Mouse (Mus musculus): ENCODE data around the gene Tet3. TPM values are rescaled to one million over a fixed set of nuclear protein-coding genes. Genes with fewer than 3 reads are reported as not detected.

Tet3 gene
- total RNA-seq (2021): 10 to 100 TPM; 86.4 to 87.3 TPM

DNA sequence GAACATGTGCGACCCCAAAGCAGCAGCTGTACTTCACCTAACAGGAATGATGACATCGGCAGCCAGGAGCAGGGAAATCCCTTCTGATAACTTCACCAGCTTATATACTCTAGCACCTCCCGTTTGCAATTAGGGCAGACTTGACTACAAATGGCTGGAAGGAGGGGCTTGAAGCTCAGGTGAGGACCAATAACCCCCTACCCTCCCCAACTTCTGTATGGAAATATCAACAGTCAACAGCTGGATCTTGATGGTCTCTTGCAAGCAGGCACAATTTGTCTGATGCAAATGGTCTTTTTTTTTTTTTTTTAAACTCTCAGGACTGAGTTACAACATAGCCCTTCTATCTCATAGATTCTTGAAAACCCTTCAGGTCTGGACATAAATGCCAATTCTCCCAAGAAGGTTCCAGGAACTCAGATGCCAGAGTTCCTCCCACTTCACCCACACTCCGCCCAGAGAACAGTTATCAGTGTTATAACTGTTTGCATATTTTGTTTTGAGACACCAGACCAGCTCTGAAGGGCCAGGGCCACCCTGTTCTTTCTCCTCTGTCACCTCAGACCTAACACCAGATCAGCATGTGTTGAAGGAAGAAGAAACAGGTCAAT is at the start of gene Tet3:
TSS of gene Tet3 (minus strand) at position 51 of the 611 bp plus-strand sequence.
- DNase-seq (ENCODE audit: low spot score in 2 of 2): no peak
- intact Hi-C loops (cut with DNase I): loop anchor here (5.0 kb wide), 1 partner anchor 48 kb away; the partner anchor contains the start of gene Dguok

GRCm38 (mm10) chr6:83507168-83507546 is 48.3 kb upstream of the Tet3 start:
- intact Hi-C loops (cut with DNase I): loop anchor here (2.0 to 5.0 kb wide), 3 partner anchors 50 to 158 kb away; partner anchors contain the start of genes Bola3, Stambp and Tet3

DNA sequence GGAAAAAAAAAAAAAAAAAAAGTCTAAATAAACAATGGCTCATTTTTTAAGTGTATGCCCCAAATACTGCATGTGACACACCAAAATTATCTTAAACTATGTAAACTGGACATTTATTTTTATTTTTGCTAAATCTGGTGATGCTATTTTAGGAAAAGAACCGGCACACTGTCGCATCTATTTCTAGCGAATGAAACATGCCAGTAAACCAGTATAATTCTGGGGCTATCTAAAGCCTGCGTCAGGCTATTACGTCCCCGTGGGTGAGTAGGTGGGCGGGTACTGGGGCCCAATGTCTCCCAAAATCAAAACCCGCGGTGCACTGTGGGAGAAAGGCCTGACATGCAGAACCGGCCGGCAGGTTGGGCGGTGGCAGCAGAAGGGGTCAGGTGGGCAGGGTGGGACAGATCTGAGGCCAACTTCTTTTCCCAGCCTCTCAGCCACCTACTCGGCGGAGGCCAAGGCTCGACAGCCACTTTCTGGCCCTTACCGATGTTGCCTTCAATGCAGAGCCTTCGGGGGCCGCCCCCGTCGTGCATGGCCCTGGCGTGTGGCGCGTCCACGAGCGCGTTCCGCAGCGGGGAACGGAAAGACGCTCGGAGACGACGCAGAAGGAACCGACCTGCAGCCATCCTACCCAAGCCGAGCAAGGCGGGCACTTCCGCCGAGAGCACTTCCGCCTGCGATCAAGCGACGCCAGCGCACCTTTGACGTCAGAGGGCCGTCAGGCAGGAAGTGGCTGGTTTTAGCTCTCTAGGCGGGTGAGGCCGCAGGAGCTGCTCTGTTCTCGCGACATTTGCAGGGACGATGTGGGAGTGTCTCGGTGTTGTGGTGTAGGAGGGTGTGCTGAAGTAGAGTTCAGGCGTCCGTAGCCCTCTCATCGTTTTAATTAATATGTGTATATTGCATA is 47.6 kb upstream of the Tet3 start, which contains the start of gene Dguok:
TSS of gene Dguok (minus strand) at position 712 of the 910 bp plus-strand sequence.
- intact Hi-C loops (cut with DNase I): loop anchor here (1.0 to 5.0 kb wide), 5 partner anchors 35 to 158 kb away; partner anchors contain the start of genes Bola3, Stambp and Tet3
- DNase-seq (ENCODE audit: low spot score in 2 of 2): peak; percentile 98 to 99

More at GRCm38 (mm10) chr6:83507168-83507546, 48.3 kb upstream of the Tet3 start:
- no peak for DNase-seq (ENCODE audit: low spot score in 2 of 2)

DNA sequence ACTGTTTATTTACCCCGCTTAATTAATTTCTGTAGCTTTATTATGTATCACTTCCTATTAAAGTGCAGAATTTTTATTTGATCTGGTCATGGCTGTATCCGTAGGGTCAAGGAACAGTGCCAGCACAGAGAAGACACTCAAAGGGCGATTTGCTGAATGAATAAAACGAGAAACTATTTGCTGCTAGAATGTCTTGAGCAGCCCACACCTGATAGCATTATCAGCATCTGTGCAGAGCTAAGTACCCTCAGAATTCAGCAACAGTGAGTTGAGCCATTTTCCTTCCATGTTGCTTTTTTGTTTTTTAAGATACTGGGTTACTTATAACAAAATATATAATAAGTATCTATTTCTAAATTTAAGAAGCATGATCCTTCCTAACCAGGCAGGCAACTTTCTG is 46.7 kb upstream of the Tet3 start:
- intact Hi-C loops (cut with DNase I): loop anchor here (5.0 kb wide), 2 partner anchors 48 to 67 kb away; partner anchors contain the start of genes Stambp and Tet3
- no peak for DNase-seq (ENCODE audit: low spot score in 2 of 2)

- DNase-seq (ENCODE audit: low spot score in 2 of 2): peak in 1 of 2 experiments; percentile 60
- intact Hi-C loops (cut with DNase I): no loop called here
Measured at GRCm38 (mm10) chr6:83503361-83503760, 44.5 kb upstream of the Tet3 start.

DNA sequence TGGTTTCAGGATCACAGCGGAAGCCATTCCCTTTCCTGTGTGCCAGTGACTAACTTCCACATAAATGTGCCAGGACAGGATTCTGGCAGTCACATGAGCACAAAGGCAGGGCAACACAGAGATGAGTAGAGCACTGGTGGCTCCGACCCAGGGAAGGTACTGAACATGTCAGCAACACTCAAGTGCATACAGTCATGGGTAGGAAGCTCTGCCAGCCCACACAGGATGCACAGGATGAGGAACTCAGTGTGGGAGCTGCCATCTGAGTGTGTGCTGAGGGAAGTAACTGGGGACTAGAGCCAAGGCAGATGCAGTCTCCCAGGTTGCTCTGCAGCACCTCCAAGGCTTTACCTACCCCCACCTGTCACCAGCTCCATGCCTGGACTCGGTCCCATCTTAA is 43.8 kb upstream of the Tet3 start:
- intact Hi-C loops (cut with DNase I): no loop called here
- peak; percentile 42 to 86 for DNase-seq (ENCODE audit: low spot score in 2 of 2)

DNA sequence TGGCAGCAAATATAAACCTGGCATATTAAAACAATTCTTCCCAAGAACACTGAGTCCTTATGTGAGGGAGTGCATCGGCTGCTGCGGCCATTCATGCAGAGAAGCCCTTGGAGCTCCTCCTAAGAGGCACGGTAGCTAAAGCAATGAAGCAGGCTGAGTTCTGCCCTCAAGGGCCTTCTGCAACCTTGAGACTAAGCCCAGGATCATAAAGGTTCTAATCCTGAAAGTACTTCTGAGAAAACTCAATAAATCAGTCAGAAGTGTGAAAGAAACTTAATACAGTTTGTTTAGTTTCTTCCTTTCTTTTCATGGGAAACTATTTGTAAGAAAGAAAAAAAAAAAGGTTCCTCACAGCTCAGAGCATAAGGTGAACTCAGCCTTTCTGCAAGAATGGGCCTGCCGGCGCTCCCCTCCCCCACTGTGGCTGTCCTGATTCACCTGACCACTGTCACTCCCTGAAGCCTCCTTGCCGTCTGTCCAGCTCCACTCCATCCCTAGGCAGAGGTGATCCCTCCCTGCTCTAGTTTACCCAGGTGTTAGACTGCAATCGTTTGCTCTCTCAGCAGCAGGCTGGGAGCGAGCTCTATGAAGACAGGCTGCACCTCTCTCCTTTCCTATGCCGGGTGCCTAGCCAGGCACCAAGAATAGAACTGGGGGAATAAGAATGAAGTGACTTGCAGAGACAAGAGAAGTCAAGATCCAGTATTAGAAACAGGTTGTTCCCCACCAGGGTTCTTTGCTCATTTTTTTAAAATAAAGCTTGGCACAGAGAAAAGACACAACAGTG is 42.8 kb upstream of the Tet3 start:
- DNase-seq (ENCODE audit: low spot score in 2 of 2): no peak
- intact Hi-C loops (cut with DNase I): no loop called here

GRCm38 (mm10) chr6:83500462-83500861 is 41.6 kb upstream of the Tet3 start:
- intact Hi-C loops (cut with DNase I): no loop called here
- DNase-seq (ENCODE audit: low spot score in 2 of 2): no peak

DNA sequence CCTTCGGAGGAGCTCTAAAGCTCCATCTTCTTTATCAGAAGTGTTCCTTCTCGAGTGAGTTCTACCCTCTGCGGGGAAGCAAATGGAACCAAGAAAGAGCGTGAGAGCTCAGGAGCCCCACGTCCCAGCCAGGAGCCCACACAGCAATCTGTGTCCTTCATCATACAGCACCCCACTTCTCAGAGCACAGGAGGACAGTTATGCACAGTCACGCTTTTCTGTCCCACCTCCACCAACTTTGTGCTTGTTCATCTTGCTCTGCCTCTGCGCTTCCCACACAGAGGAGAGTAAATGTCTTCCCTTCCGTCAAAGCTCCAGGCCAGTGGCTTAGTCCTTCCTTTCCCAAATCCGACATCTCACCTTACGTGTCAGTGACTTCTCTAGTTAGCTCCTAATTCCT is 40.2 kb upstream of the Tet3 start:
- intact Hi-C loops (cut with DNase I): no loop called here
- peak; percentile 23 to 88 for DNase-seq (ENCODE audit: low spot score in 2 of 2)

- no peak for DNase-seq (ENCODE audit: low spot score in 2 of 2)
- intact Hi-C loops (cut with DNase I): no loop called here
Measured at GRCm38 (mm10) chr6:83496753-83497710, 38.1 kb upstream of the Tet3 start.

- intact Hi-C loops (cut with DNase I): no loop called here
- DNase-seq (ENCODE audit: low spot score in 2 of 2): no peak
Measured at GRCm38 (mm10) chr6:83496009-83496752, 37.3 kb upstream of the Tet3 start.

GRCm38 (mm10) chr6:83490622-83491021 is 31.7 kb upstream of the Tet3 start:
- intact Hi-C loops (cut with DNase I): no loop called here
- DNase-seq (ENCODE audit: low spot score in 2 of 2): no peak

GRCm38 (mm10) chr6:83488200-83488599 is 29.3 kb upstream of the Tet3 start:
- no peak for DNase-seq (ENCODE audit: low spot score in 2 of 2)
- intact Hi-C loops (cut with DNase I): no loop called here

- intact Hi-C loops (cut with DNase I): no loop called here
- DNase-seq (ENCODE audit: low spot score in 2 of 2): no peak
Measured at GRCm38 (mm10) chr6:83487298-83487697, 28.4 kb upstream of the Tet3 start.

DNA sequence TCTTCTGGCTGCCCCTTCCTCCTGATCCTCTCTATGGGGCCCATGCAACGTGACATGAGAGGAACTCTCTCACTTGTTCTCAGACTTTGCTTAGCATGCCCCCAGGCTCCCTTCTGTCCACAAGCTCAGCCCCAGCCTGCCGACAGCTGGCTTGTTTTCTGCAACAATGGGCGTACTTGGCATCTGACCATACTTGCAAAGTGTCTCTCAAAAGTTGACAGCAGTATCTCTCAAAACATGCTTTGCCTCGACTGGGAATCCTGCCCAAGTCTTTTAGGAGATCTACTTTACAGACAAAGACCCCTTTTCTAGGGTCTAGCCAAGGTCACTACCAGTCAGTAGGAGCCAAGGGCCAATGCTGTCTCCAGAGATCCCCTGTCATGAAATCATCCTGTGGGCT is 27.0 kb upstream of the Tet3 start:
- intact Hi-C loops (cut with DNase I): no loop called here
- DNase-seq (ENCODE audit: low spot score in 2 of 2): no peak

DNA sequence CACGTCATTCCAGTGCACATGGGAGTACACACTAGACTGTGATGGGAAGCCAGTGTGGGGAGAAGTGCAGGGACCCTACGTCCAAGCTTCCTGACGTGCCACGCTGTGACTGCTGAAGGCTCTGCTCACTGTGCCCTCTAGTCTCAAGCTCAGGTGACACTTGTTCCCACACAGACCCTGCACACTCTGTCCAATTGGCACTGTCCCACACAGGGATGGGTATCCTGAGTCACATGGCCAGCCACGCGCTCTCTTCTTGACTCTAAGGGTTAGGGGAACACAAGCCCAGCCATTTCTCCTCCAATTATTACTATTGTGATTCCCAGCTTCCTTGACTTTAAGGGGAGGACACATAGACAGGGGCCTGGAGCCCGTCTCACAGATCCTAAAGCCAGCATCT is 24.9 kb upstream of the Tet3 start:
- intact Hi-C loops (cut with DNase I): no loop called here
- DNase-seq (ENCODE audit: low spot score in 2 of 2): no peak

GRCm38 (mm10) chr6:83482418-83483085 is 23.7 kb upstream of the Tet3 start:
- no peak for DNase-seq (ENCODE audit: low spot score in 2 of 2)
- intact Hi-C loops (cut with DNase I): no loop called here

All from left cerebral cortex, postnatal 25 days (tissue).